Mouse (Mus musculus): ENCODE measurements at regions not wholly inside any gene's neighbourhood (a gene's known extent, or its start where the extent isn't known, plus 50 kb on each side); places are given as distances from the start of the nearest gene placed in this dataset.

DNA sequence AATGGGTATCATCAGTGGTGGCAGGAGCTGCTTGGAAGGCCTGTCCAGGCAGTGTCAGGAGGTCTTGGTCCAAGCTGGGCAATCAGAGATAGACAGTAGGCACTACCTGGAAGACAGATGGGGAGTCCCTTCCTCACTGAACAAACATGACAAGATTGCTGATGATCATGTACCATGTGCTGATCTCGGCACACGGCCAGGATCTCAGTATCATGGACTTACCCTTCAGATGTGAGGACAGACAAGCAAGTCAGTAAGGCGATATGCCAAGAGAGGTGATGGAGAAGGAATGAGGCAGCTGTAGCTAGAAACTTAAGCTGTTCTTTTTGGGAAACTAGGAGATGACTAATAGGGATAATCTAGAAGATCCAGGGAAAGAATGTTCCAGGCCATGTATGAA is 238.2 kb downstream of the Rybp start:
- TF ChIP-seq POLR2A (IDR thresholded peaks at IDR 0.05; ENCODE audit: insufficient read depth, low read depth, low read length) (no peak), CTCF (IDR thresholded peaks at IDR 0.05) (no peak)
